Mouse (Mus musculus) G1E (cell line): ENCODE data around the gene Bud13. TPM values are rescaled to one million over a fixed set of nuclear protein-coding genes. Genes with fewer than 3 reads are reported as not detected.

ENCODE experiments used
- ATAC-seq: 2 replicates; pipeline ENCODE4 v1.8.0; 2016; ENCODE audit warnings: mild to moderate bottlenecking; ENCODE audit not compliant: insufficient number of reproducible peaks, poor library complexity, low FRiP score, severe bottlenecking; ENCODE audit errors: extremely low read depth
- DNase-seq: peaks from one replicate; pipeline ENCODE4 v3.0.0; 2012; ENCODE audit warnings: low spot score
- H3K27me3 ChIP-seq: 2 replicates; pipeline ENCODE4 v1.6.1; 2012; ENCODE audit warnings: mild to moderate bottlenecking, low read length, inconsistent platforms; ENCODE audit not compliant: insufficient read depth
- H3K36me3 ChIP-seq: replicated peaks from 2 replicates; pipeline ENCODE3; 2012; ENCODE audit warnings: mild to moderate bottlenecking, inconsistent platforms
- H3K4me1 ChIP-seq: 2 replicates; pipeline ENCODE4 v1.6.1; 2012; ENCODE audit warnings: low read depth, low read length, inconsistent platforms, mixed read lengths; ENCODE audit not compliant: insufficient read depth
- H3K4me3 ChIP-seq: 2 replicates; pipeline ENCODE4 v1.5.1; 2012; ENCODE audit warnings: low read depth, mild to moderate bottlenecking, inconsistent platforms, low read length, moderate library complexity, mixed read lengths
- H3K9me3 ChIP-seq: replicated peaks from 2 replicates; pipeline ENCODE4 v1.6.1; 2012; ENCODE audit warnings: inconsistent platforms
- CTCF ChIP-seq: IDR thresholded peaks from 2 replicates; pipeline ENCODE4 v1.5.1; 2012; ENCODE audit warnings: low read depth, low read length, inconsistent platforms, mixed read lengths
- GATA1 ChIP-seq: IDR thresholded peaks from 2 replicates; pipeline ENCODE4 v1.6.1; 2012; ENCODE audit warnings: borderline replicate concordance, low read length, inconsistent platforms, mixed read lengths
- GATA2 ChIP-seq: IDR thresholded peaks from 2 replicates; pipeline ENCODE4 v1.6.1; 2012; ENCODE audit warnings: low read depth, low read length, inconsistent platforms, borderline replicate concordance
- POLR2AphosphoS5 ChIP-seq: IDR thresholded peaks from 2 replicates; pipeline ENCODE4 v1.6.1; 2012; ENCODE audit warnings: low read depth, low read length, inconsistent platforms; ENCODE audit not compliant: insufficient replicate concordance
- TAL1 ChIP-seq: conservative IDR thresholded peaks from 2 replicates; pipeline ENCODE4 v1.6.1; 2012; ENCODE audit warnings: low read depth, low read length, inconsistent platforms, mixed read lengths
- polyA plus RNA-seq: library from polyadenylated mRNA; stranded (reverse); fragments of >175 nt; gene quantifications from 2 replicates; pipeline ENCODE4 v1.2.3, GENCODE M21; 2012
- total RNA-seq, 2 experiments: library from RNA; stranded (forward) in 1 of 2; stranded (reverse) in 1 of 2; fragments of 200-1000 nt in 1 of 2; fragments of >200 nt in 1 of 2; fragmentation: Nextera tagmentation in 1 of 2; gene quantifications; 2 replicates each; pipeline ENCODE4 v1.2.3; 2014 to 2017

Bud13 gene
- total and polyA plus RNA-seq, 3 experiments: 19.8 to 23.4 (median 22.6) TPM

GRCm38 (mm10) chr9:46259111-46259510, 23.7 kb upstream of the Bud13 start:
- ATAC-seq: no peak
- TF ChIP-seq GATA2: no peak
- TF ChIP-seq TAL1: no peak
- TF ChIP-seq POLR2AphosphoS5: no peak
- TF ChIP-seq GATA1: no peak
- Histone ChIP-seq H3K9me3 (no peaks in the 10 kb centered on the region), H3K4me3 (no peak overlapping the region), H3K36me3 (no peaks in the 10 kb centered on the region), H3K27me3 (peaks cover 60% of the 10 kb centered on the region), H3K4me1 (peaks cover 3% of the 10 kb centered on the region; the same call in 1 of the 2 replicates)
- no peak for DNase-seq

- Histone ChIP-seq H3K36me3 (no peaks in the 10 kb centered on the region), H3K27me3 (peaks cover 59% of the 10 kb centered on the region), H3K4me3 (no peak overlapping the region), H3K9me3 (no peaks in the 10 kb centered on the region), H3K4me1 (peaks cover 3% of the 10 kb centered on the region; the same call in 1 of the 2 replicates)
- no peak for DNase-seq
- TF ChIP-seq GATA1: no peak
- no peak for TF ChIP-seq TAL1
- no peak for TF ChIP-seq POLR2AphosphoS5
- no peak for TF ChIP-seq CTCF
- no peak for TF ChIP-seq GATA2
- ATAC-seq: no peak
These were observed 21.7 kb upstream of the Bud13 start for GRCm38 (mm10) chr9:46261131-46261530.

- TF ChIP-seq GATA1 (no peak), POLR2AphosphoS5 (no peak), TAL1 (no peak), GATA2 (no peak), CTCF (no peak)
- ATAC-seq: no peak
- Histone ChIP-seq H3K9me3 (no peaks in the 10 kb centered on the region), H3K36me3 (peaks cover 10% of the 10 kb centered on the region), H3K4me1 (peaks cover 20% of the 10 kb centered on the region), H3K27me3 (peaks cover 53% of the 10 kb centered on the region), H3K4me3 (no peak within 1 kb of the TSS)
- DNase-seq: no peak
These were observed 14.4 kb upstream of the Bud13 start, which contains the start of gene Apoa5 for GRCm38 (mm10) chr9:46268343-46268873. Gene Apoa5, plus strand, starts transcription at chr9:46268633.

GRCm38 (mm10) chr9:46269125-46269524, 13.7 kb upstream of the Bud13 start:
- Histone ChIP-seq H3K4me3 (no peak overlapping the region), H3K36me3 (peaks cover 15% of the 10 kb centered on the region), H3K9me3 (no peaks in the 10 kb centered on the region), H3K27me3 (peaks cover 46% of the 10 kb centered on the region), H3K4me1 (peaks cover 24% of the 10 kb centered on the region)
- ATAC-seq: no peak
- TF ChIP-seq TAL1 (no peak), POLR2AphosphoS5 (no peak), CTCF (no peak), GATA2 (no peak), GATA1 (no peak)
- DNase-seq: no peak

- Histone ChIP-seq H3K9me3 (no peaks in the 10 kb centered on the region), H3K4me1 (peaks cover 38% of the 10 kb centered on the region), H3K27me3 (peaks cover 40% of the 10 kb centered on the region), H3K36me3 (peaks cover 30% of the 10 kb centered on the region), H3K4me3 (no peak overlapping the region)
- TF ChIP-seq GATA2: no peak
- no peak for TF ChIP-seq CTCF
- TF ChIP-seq GATA1: no peak
- TF ChIP-seq TAL1: no peak
- TF ChIP-seq POLR2AphosphoS5: no peak
- ATAC-seq (no peak), DNase-seq (no peak)
These were observed 12.0 kb upstream of the Bud13 start for GRCm38 (mm10) chr9:46270782-46271181.

GRCm38 (mm10) chr9:46272070-46272469, 10.7 kb upstream of the Bud13 start:
- ATAC-seq: no peak
- peaks cover 43% of the 10 kb centered on the region for H3K36me3 ChIP-seq
- peak; percentile 47 for DNase-seq
- peaks cover 34% of the 10 kb centered on the region for H3K27me3 ChIP-seq
- H3K4me1 ChIP-seq: peaks cover 43% of the 10 kb centered on the region
- no peaks in the 10 kb centered on the region for H3K9me3 ChIP-seq
- no peak for TF ChIP-seq GATA2
- no peak for TF ChIP-seq TAL1
- TF ChIP-seq POLR2AphosphoS5: no peak
- no peak for TF ChIP-seq CTCF
- no peak for TF ChIP-seq GATA1
- peak overlapping the region; percentile 92; the same call in 1 of the 2 replicates for H3K4me3 ChIP-seq
